Mouse (Mus musculus) olfactory bulb, adult 2 months (tissue): ENCODE measurements around the gene Adamtsl5. TPM values are rescaled to one million over a fixed set of nuclear protein-coding genes. Genes with fewer than 3 reads are reported as not detected.
"Not testable (repeated sequence)": the region's sequence is repeated elsewhere in the genome, so short reads cannot be mapped to it uniquely, and the experiment has no call there.

ENCODE experiments used
- H3K27ac ChIP-seq: fragments of 200-500 bp; 2 replicates; pipeline ENCODE4 v1.5.1; 2012; ENCODE audit warnings: low read depth, low read length; ENCODE audit not compliant: insufficient read depth
- H3K4me1 ChIP-seq: fragments of 200-500 bp; 2 replicates; pipeline ENCODE4 v1.6.1; 2012; ENCODE audit warnings: low read length; ENCODE audit not compliant: control insufficient read depth, insufficient read depth
- H3K4me3 ChIP-seq: fragments of 200-500 bp; 2 replicates; pipeline ENCODE4 v1.5.1; 2012; ENCODE audit warnings: mild to moderate bottlenecking, low read depth, low read length, moderate library complexity; ENCODE audit not compliant: insufficient read depth
- CTCF ChIP-seq: fragments of 200-500 bp; IDR thresholded peaks from 2 replicates; pipeline ENCODE4 v1.5.1; 2012; ENCODE audit warnings: low read depth, mild to moderate bottlenecking, low read length, moderate library complexity; ENCODE audit not compliant: insufficient read depth
- POLR2A ChIP-seq: fragments of 200-500 bp; IDR thresholded peaks from 2 replicates; pipeline ENCODE4 v1.6.1; 2012; ENCODE audit warnings: mild to moderate bottlenecking, low read depth, low read length, moderate library complexity; ENCODE audit not compliant: insufficient read depth
- WGBS: fragments of 180-500 bp; shearing (Covaris S2); methylation state at CpG from one replicate; pipeline ENCODE4 v1.1.7; 2018; 5-methylcytosine and 5-hydroxymethylcytosine counted together
- polyA plus RNA-seq: library from polyadenylated mRNA; stranded (reverse); fragments of >200 nt; gene quantifications from 2 replicates; pipeline ENCODE4 v1.2.4, GENCODE M21; 2012; ENCODE audit warnings: low replicate concordance; ENCODE audit not compliant: missing spikeins, insufficient read depth, insufficient read length

Adamtsl5 gene
- polyA plus RNA-seq, 1 experiment = not detected

GRCm38 (mm10) chr10:80350292-80350691, 2.1 kb upstream of the Adamtsl5 start:
- Histone ChIP-seq H3K4me1 (peaks cover 18% of the 10 kb centered on the region), H3K4me3 (no peak overlapping the region), H3K27ac (no peak overlapping the region)
- TF ChIP-seq CTCF (peak; percentile 86), POLR2A (no peak)
- 7% methylated on average over 7 of the region's 7 CpGs for WGBS

- 20% methylated on average over 26 of the region's 26 CpGs for WGBS
- TF ChIP-seq POLR2A (no peak), CTCF (no peak)
- Histone ChIP-seq H3K4me1 (peaks cover 27% of the 10 kb centered on the region), H3K27ac (no peak overlapping the region), H3K4me3 (no peak overlapping the region)
These were observed 769 bp upstream of the Adamtsl5 start for GRCm38 (mm10) chr10:80348981-80349380.

- TF ChIP-seq POLR2A (no peak), CTCF (no peak)
- H3K4me3 ChIP-seq = peak overlapping the region; percentile 22; the same call in 1 of the 2 replicates
- 10% methylated on average over 17 of the region's 17 CpGs for WGBS
These were observed 671 bp downstream of the Adamtsl5 start for GRCm38 (mm10) chr10:80347514-80347967.

GRCm38 (mm10) chr10:80345929-80346328, 2.3 kb downstream of the Adamtsl5 start:
- WGBS = 89% methylated on average over 6 of the region's 6 CpGs
- peaks cover 48% of the 10 kb centered on the region for H3K4me1 ChIP-seq
- not testable (repeated sequence) for H3K27ac ChIP-seq, H3K4me3 ChIP-seq

More at GRCm38 (mm10) chr10:80347514-80347967, 671 bp downstream of the Adamtsl5 start:
- no peak overlapping the region for H3K27ac ChIP-seq
- peaks cover 38% of the 10 kb centered on the region for H3K4me1 ChIP-seq

- H3K4me1 ChIP-seq = peaks cover 49% of the 10 kb centered on the region
- no peak overlapping the region for H3K27ac ChIP-seq
- H3K4me3 ChIP-seq = no peak overlapping the region
- WGBS = 6% methylated on average over 16 of the region's 16 CpGs
- TF ChIP-seq POLR2A (no peak), CTCF (no peak)
These were observed 3.1 kb downstream of the Adamtsl5 start for GRCm38 (mm10) chr10:80345122-80345521.

GRCm38 (mm10) chr10:80344131-80344661, 4.0 kb downstream of the Adamtsl5 start:
- peaks cover 50% of the 10 kb centered on the region for H3K4me1 ChIP-seq
- WGBS = 42% methylated on average over 9 of the region's 9 CpGs
- H3K4me3 ChIP-seq = no peak overlapping the region
- TF ChIP-seq CTCF = no peak
- TF ChIP-seq POLR2A = no peak
- no peak overlapping the region for H3K27ac ChIP-seq

GRCm38 (mm10) chr10:80343425-80343895, 4.8 kb downstream of the Adamtsl5 start:
- WGBS = 38% methylated on average over 13 of the region's 13 CpGs
- TF ChIP-seq POLR2A = no peak
- TF ChIP-seq CTCF = no peak

GRCm38 (mm10) chr10:80342749-80343424, 5.3 kb downstream of the Adamtsl5 start:
- peak overlapping the region; percentile 22 for H3K4me3 ChIP-seq
- H3K27ac ChIP-seq = no peak overlapping the region
- TF ChIP-seq POLR2A = no peak
- TF ChIP-seq CTCF = no peak
- WGBS = 2% methylated on average over 29 of the region's 33 CpGs
- H3K4me1 ChIP-seq = peaks cover 40% of the 10 kb centered on the region

More at GRCm38 (mm10) chr10:80343425-80343895, 4.8 kb downstream of the Adamtsl5 start:
- H3K4me1 ChIP-seq = peaks cover 46% of the 10 kb centered on the region
- no peak overlapping the region; the same call in 1 of the 2 replicates for H3K4me3 ChIP-seq
- no peak overlapping the region for H3K27ac ChIP-seq

- WGBS = 4% methylated on average over 26 of the region's 26 CpGs
- Histone ChIP-seq H3K4me1 (peaks cover 35% of the 10 kb centered on the region), H3K4me3 (peak overlapping the region; percentile 22), H3K27ac (no peak overlapping the region)
- TF ChIP-seq CTCF = no peak
- no peak for TF ChIP-seq POLR2A
These were observed 5.9 kb downstream of the Adamtsl5 start for GRCm38 (mm10) chr10:80342305-80342748.
